32 mouse cellular contexts compared by ENCODE assay signal in genomic region chr17:88670800-88671199, GRCm38 (mm10). TPM values are rescaled to one million over a fixed set of nuclear protein-coding genes. Genes with fewer than 3 reads are reported as not detected.
DNase-seq lines count a peak whose midpoint lies in the region; ATAC-seq lines count a peak whose summit lies in the region.
"Had no signal": no experiment of that assay in that cellular context is flagged by ENCODE, and none has a peak within 500 bp of the region (broad histone marks: within the 10 kb centered on the region; RNA-seq: fewer than 3 reads in every experiment).

No protein-coding gene starts in this region.

- 38% methylated on average over 4 of the region's 4 CpGs for whole genome bisulfite sequencing in midbrain, embryonic 16.5 days
- WGBS in midbrain, embryonic 11.5 days, result 36% methylated on average over 4 of the region's 4 CpGs
- WGBS in embryonic facial prominence, embryonic 11.5 days, result 23% methylated on average over 4 of the region's 4 CpGs
- 17% methylated on average over 4 of the region's 4 CpGs for WGBS in limb, embryonic 13.5 days
- WGBS in liver, embryonic 11.5 days, result 57% methylated on average over 4 of the region's 4 CpGs

- H3K27me3 ChIP-seq in midbrain, embryonic 16.5 days (ENCODE audit: control insufficient read depth, insufficient read depth, low read depth, low read length), result no peaks in the 10 kb centered on the region
- H3K27me3 ChIP-seq in midbrain, embryonic 11.5 days (ENCODE audit: control insufficient read depth, insufficient read depth, low read length), result no peaks in the 10 kb centered on the region
- no peaks in the 10 kb centered on the region for H3K27me3 ChIP-seq in embryonic facial prominence, embryonic 11.5 days (ENCODE audit: control insufficient read depth, insufficient read depth, low read length)
- H3K27me3 ChIP-seq in limb, embryonic 13.5 days, result no peaks in the 10 kb centered on the region
- no peaks in the 10 kb centered on the region for H3K27me3 ChIP-seq in liver, embryonic 11.5 days (replicated peaks; ENCODE audit: control insufficient read depth, insufficient read depth, low read length)

- peak; percentile 43 for DNase-seq in embryo, embryonic 11 days
- DNase-seq in embryo, embryonic 9.5 days (ENCODE audit: extremely low spot score), result no peak
- DNase-seq in midbrain, embryonic 11.5 days (ENCODE audit: low spot score, missing footprints), result no peak
- DNase-seq in embryonic facial prominence, embryonic 11.5 days (ENCODE audit: low spot score), result peak; percentile 72
- no peak for DNase-seq in heart, postnatal 25 days (ENCODE audit: low spot score)
- no peak for DNase-seq in liver, embryonic 11.5 days (ENCODE audit: low spot score)
- DNase-seq: adrenal gland, adult 8-10 months; adrenal gland, postnatal 25 days; B cell, adult 2 months; cerebellum, adult 11-12 months; cerebellum, adult 8-10 months; cerebellum, postnatal 10 days; cerebellum, postnatal 36 days; gastrocnemius, postnatal 14 days; heart, adult 11 months; heart, postnatal 36 days; kidney, adult 18-20 months had no signal

- intact Hi-C loops in heart, postnatal 25 days (cut with DNase I), result no loop called here

- H3K4me1 ChIP-seq in midbrain, embryonic 16.5 days (ENCODE audit: control insufficient read depth, insufficient read depth, low read length), result peaks cover 8% of the 10 kb centered on the region; the same call in 1 of the 2 replicates
- H3K4me1 ChIP-seq in midbrain, embryonic 11.5 days (ENCODE audit: control insufficient read depth, insufficient read depth, low read length), result peaks cover 8% of the 10 kb centered on the region; the same call in 1 of the 2 replicates
- no peaks in the 10 kb centered on the region for H3K4me1 ChIP-seq in embryonic facial prominence, embryonic 11.5 days (ENCODE audit: control insufficient read depth, insufficient read depth, low read length)
- peaks cover 22% of the 10 kb centered on the region for H3K4me1 ChIP-seq in limb, embryonic 13.5 days
- H3K4me1 ChIP-seq in liver, embryonic 11.5 days (replicated peaks; ENCODE audit: control insufficient read depth, insufficient read depth, low read length), result no peaks in the 10 kb centered on the region

- peak overlapping the region; percentile 28; the same call in 1 of the 2 replicates for H3K27ac ChIP-seq in midbrain, embryonic 16.5 days (ENCODE audit: low read length)
- H3K27ac ChIP-seq in midbrain, embryonic 11.5 days (ENCODE audit: low read depth, low read length), result no peak overlapping the region
- H3K27ac ChIP-seq in embryonic facial prominence, embryonic 11.5 days (replicated peaks; ENCODE audit: low read depth, low read length), result no peak overlapping the region
- H3K27ac ChIP-seq in limb, embryonic 13.5 days, result no peak overlapping the region
- H3K27ac ChIP-seq in liver, embryonic 11.5 days (ENCODE audit: low read depth, low read length), result no peak overlapping the region
- H3K27ac ChIP-seq: forebrain, embryonic 10.5 days; hindbrain, embryonic 14.5 days; hindbrain, postnatal 0 days had no signal

- no peak for ATAC-seq in midbrain, embryonic 16.5 days
- ATAC-seq in midbrain, embryonic 11.5 days (ENCODE audit: low FRiP score), result no peak
- no peak for ATAC-seq in embryonic facial prominence, embryonic 11.5 days (replicated peaks; ENCODE audit: insufficient number of reproducible peaks, low FRiP score, low TSS enrichment, low read depth)
- peak; percentile 52; the same call in 1 of the 2 replicates for ATAC-seq in limb, embryonic 13.5 days (ENCODE audit: low FRiP score, low read depth)
- no peak for ATAC-seq in liver, embryonic 11.5 days (replicated peaks; ENCODE audit: low FRiP score)
- ATAC-seq: activated CD4-positive, CD25-positive, alpha-beta regulatory T cell, adult 4 months; hindbrain, postnatal 0 days; inflammation-experienced regulatory T-cells, adult 6 months; intestine, embryonic 16.5 days had no signal

- H3K9me3 ChIP-seq in midbrain, embryonic 16.5 days (replicated peaks; ENCODE audit: control insufficient read depth, low read length, poor library complexity, severe bottlenecking), result no peaks in the 10 kb centered on the region
- no peaks in the 10 kb centered on the region for H3K9me3 ChIP-seq in midbrain, embryonic 11.5 days (ENCODE audit: control insufficient read depth, low read length)
- H3K9me3 ChIP-seq in embryonic facial prominence, embryonic 11.5 days (replicated peaks; ENCODE audit: control insufficient read depth, low read length), result no peaks in the 10 kb centered on the region
- H3K9me3 ChIP-seq in limb, embryonic 13.5 days, result no peaks in the 10 kb centered on the region
- no peaks in the 10 kb centered on the region for H3K9me3 ChIP-seq in liver, embryonic 11.5 days (ENCODE audit: control insufficient read depth, low read length)
- H3K9me3 ChIP-seq: forebrain, embryonic 10.5 days; forebrain, embryonic 13.5 days had no signal

- H3K36me3 ChIP-seq in midbrain, embryonic 16.5 days (ENCODE audit: control insufficient read depth, insufficient read depth, low read length), result no peaks in the 10 kb centered on the region
- H3K36me3 ChIP-seq in midbrain, embryonic 11.5 days (ENCODE audit: control insufficient read depth, insufficient read depth, low read length), result no peaks in the 10 kb centered on the region
- no peaks in the 10 kb centered on the region for H3K36me3 ChIP-seq in embryonic facial prominence, embryonic 11.5 days (replicated peaks; ENCODE audit: control insufficient read depth, insufficient read depth, low read depth, low read length)
- H3K36me3 ChIP-seq in limb, embryonic 13.5 days, result no peaks in the 10 kb centered on the region
- H3K36me3 ChIP-seq in liver, embryonic 11.5 days (ENCODE audit: control insufficient read depth, insufficient read depth, low read length), result no peaks in the 10 kb centered on the region
- H3K36me3 ChIP-seq: forebrain, embryonic 10.5 days had no signal

- H3K4me3 ChIP-seq in midbrain, embryonic 16.5 days (ENCODE audit: low read depth, low read length), result no peak overlapping the region
- H3K4me3 ChIP-seq in midbrain, embryonic 11.5 days (ENCODE audit: low read depth, low read length), result no peak overlapping the region
- H3K4me3 ChIP-seq in embryonic facial prominence, embryonic 11.5 days (ENCODE audit: low read depth, low read length), result no peak overlapping the region
- H3K4me3 ChIP-seq in limb, embryonic 13.5 days, result no peak overlapping the region
- no peak overlapping the region for H3K4me3 ChIP-seq in liver, embryonic 11.5 days (ENCODE audit: low read depth, low read length)
- H3K4me3 ChIP-seq: forebrain, embryonic 10.5 days; forebrain, embryonic 13.5 days had no signal

- no peak overlapping the region for H3K4me2 ChIP-seq in midbrain, embryonic 16.5 days (ENCODE audit: low read length)
- H3K4me2 ChIP-seq in midbrain, embryonic 11.5 days, result no peak overlapping the region
- no peak overlapping the region for H3K4me2 ChIP-seq in embryonic facial prominence, embryonic 11.5 days (ENCODE audit: low read depth, low read length)
- H3K4me2 ChIP-seq in limb, embryonic 13.5 days (replicated peaks), result no peak overlapping the region
- no peak overlapping the region for H3K4me2 ChIP-seq in liver, embryonic 11.5 days
- H3K4me2 ChIP-seq: forebrain, embryonic 13.5 days; heart, embryonic 11.5 days; hindbrain, embryonic 14.5 days had no signal

- no peak overlapping the region for H3K9ac ChIP-seq in midbrain, embryonic 16.5 days (ENCODE audit: low read depth, low read length)
- no peak overlapping the region for H3K9ac ChIP-seq in midbrain, embryonic 11.5 days (ENCODE audit: low read length)
- H3K9ac ChIP-seq in embryonic facial prominence, embryonic 11.5 days (replicated peaks; ENCODE audit: low read length), result no peak overlapping the region
- no peak overlapping the region for H3K9ac ChIP-seq in limb, embryonic 13.5 days
- no peak overlapping the region for H3K9ac ChIP-seq in liver, embryonic 11.5 days (ENCODE audit: low read depth, low read length)
- H3K9ac ChIP-seq: forebrain, embryonic 13.5 days; hindbrain, embryonic 14.5 days had no signal

RNA-seq across cellular contexts. Expression of gene Gtf2a1l, which starts 2.3 kb away (rescaled TPM):
- 0.39 and 0.49 TPM in 2 replicates for polyA plus RNA-seq in midbrain, embryonic 16.5 days (2015; fragmentation: Nextera tagmentation; extraction: Ambion mirVana)
- polyA plus RNA-seq in midbrain, embryonic 11.5 days (2014; fragmentation: Nextera tagmentation; extraction: Ambion mirVana), result 0.33 TPM in 1 of 2 replicates, not detected in the other
- polyA plus RNA-seq in embryonic facial prominence, embryonic 11.5 days (2014; fragmentation: Nextera tagmentation; extraction: Ambion mirVana), result 0.31 TPM in 1 of 2 replicates, not detected in the other
- polyA plus RNA-seq in limb, embryonic 13.5 days (2015; fragmentation: Nextera tagmentation; extraction: Ambion mirVana), result 0.15 TPM in 1 of 2 replicates, not detected in the other
- total RNA-seq in heart, postnatal 25 days (2021), result not detected
- polyA plus RNA-seq in liver, embryonic 11.5 days (2014; fragmentation: Nextera tagmentation; extraction: Ambion mirVana), result 0.14 TPM in 1 of 2 replicates, not detected in the other
- total RNA-seq: adrenal gland, adult 8-10 months; adrenal gland, postnatal 25 days; gastrocnemius, adult 18-20 months; gastrocnemius, postnatal 14 days; gastrocnemius, postnatal 4 days; heart, adult 8-10 months; heart, postnatal 36 days; hindbrain, postnatal 0 days had no signal
- polyA plus RNA-seq: forebrain, embryonic 10.5 days; heart, embryonic 14.5 days; heart, postnatal 0 days had no signal

Comparison
In these comparisons a context has a peak if more than half of its experiments do, and no peak if none do; other contexts are left out.
1. DNase-seq: peak in embryo, embryonic 11 days (single experiment) and embryonic facial prominence, embryonic 11.5 days (single experiment); none in embryo, embryonic 9.5 days (single experiment), midbrain, embryonic 11.5 days (single experiment), heart, postnatal 25 days (single experiment) and liver, embryonic 11.5 days (single experiment).